Mouse (Mus musculus) heart, embryonic 15.5 days (tissue): ENCODE data around the gene Hnrnph3. TPM values are rescaled to one million over a fixed set of nuclear protein-coding genes. Genes with fewer than 3 reads are reported as not detected.

ENCODE experiments used
- ATAC-seq: fragments of 200-750 bp; cut with Nextera tagmentation; replicated peaks from 2 replicates; pipeline ENCODE4 v1.8.0; 2017; ENCODE audit warnings: low read depth, moderate TSS enrichment; ENCODE audit not compliant: insufficient number of reproducible peaks, insufficient read depth, low FRiP score
- H3K27ac ChIP-seq: fragments of 300-500 bp; sonication (generic); 2 replicates; pipeline ENCODE4 v1.5.1; 2015; ENCODE audit warnings: mild to moderate bottlenecking, inconsistent platforms
- H3K27me3 ChIP-seq: fragments of 300-500 bp; sonication (generic); 2 replicates; pipeline ENCODE4 v1.6.1; 2015; ENCODE audit warnings: inconsistent platforms
- H3K36me3 ChIP-seq: fragments of 300-500 bp; sonication (generic); 2 replicates; pipeline ENCODE4 v1.6.1; 2015; ENCODE audit warnings: mild to moderate bottlenecking, inconsistent platforms
- H3K4me1 ChIP-seq: fragments of 300-500 bp; sonication (generic); replicated peaks from 2 replicates; pipeline ENCODE4 v1.6.1; 2015; ENCODE audit warnings: inconsistent platforms
- H3K4me2 ChIP-seq: fragments of 300-500 bp; sonication (generic); 2 replicates; pipeline ENCODE4 v1.6.1; 2015; ENCODE audit warnings: inconsistent platforms, mild to moderate bottlenecking, moderate library complexity
- H3K4me3 ChIP-seq: fragments of 300-500 bp; sonication (generic); 2 replicates; pipeline ENCODE4 v1.5.1; 2015; ENCODE audit warnings: mild to moderate bottlenecking, inconsistent platforms
- H3K9ac ChIP-seq: fragments of 300-500 bp; sonication (generic); 2 replicates; pipeline ENCODE4 v1.6.1; 2015; ENCODE audit warnings: mild to moderate bottlenecking, inconsistent platforms
- H3K9me3 ChIP-seq: fragments of 300-500 bp; sonication (generic); replicated peaks from 2 replicates; pipeline ENCODE4 v1.6.1; 2016; ENCODE audit warnings: inconsistent platforms
- WGBS: fragments of 180-500 bp; shearing (Covaris S2); methylation state at CpG from one replicate; pipeline ENCODE4 v1.1.7; 2015; ENCODE audit warnings: mixed read lengths; 5-methylcytosine and 5-hydroxymethylcytosine counted together
- polyA plus RNA-seq: library from polyadenylated mRNA; unstranded; fragments of >200 nt; fragmentation: Nextera tagmentation; extraction: Ambion mirVana; gene quantifications from 2 replicates; pipeline ENCODE4 v1.2.1, GENCODE M21; 2015

Hnrnph3 gene
- polyA plus RNA-seq, result 58.1 and 64.8 TPM in 2 replicates

DNA sequence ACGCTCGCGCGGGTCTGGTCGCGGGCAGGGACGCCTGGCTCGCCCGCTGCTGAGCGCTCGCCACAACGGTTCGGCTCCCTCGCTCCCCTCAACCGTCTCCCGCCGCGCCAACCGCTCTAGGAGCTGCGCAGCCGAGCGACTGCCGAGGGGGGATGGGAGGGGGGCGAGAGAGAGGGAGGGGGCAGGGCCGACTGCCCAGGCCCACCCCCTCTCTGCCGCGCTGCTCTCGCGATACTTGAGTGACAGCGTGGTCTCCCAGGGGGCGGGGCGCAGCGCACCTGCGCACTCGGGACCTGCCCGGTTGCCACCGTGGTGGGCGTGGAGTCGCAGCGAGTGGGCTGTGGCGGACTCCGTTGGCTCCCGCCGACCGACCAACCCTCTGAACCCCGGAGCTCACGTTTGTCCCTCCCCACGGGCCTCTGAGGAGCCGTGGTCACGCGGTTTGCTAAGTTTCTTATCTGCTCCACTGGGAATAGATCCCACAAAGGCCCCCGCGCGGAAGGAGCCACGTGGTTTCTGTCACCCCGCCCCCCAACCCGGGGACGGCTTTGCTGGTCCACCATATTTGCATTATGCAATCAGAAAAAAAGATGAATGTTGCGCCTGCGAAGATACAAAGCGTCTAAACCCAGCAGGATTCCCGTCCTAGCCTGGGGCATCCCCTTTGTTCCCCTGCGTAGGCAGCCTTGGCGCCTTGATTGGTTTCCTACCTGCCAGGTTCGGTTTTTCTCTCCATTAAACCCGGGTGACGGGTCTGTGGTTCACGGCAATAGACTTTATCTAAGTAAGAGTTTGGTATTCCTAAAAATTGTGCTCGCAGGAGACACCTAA is at the start of gene Hnrnph3, which contains the start of gene Pbld2:
Gene Hnrnph3, minus strand, starts transcription at position 469 of the 831 bp plus-strand sequence.
Gene Pbld2, plus strand, starts transcription at position 567 of the 831 bp plus-strand sequence.
- H3K4me3 ChIP-seq, result peak within 1 kb of the TSS; percentile 89
- no peaks in the 10 kb centered on the region for H3K36me3 ChIP-seq
- H3K4me1 ChIP-seq, result peaks cover 23% of the 10 kb centered on the region
- H3K9me3 ChIP-seq, result no peaks in the 10 kb centered on the region
- peak within 1 kb of the TSS; percentile 78 for H3K4me2 ChIP-seq
- WGBS, result under 1% methylated on average over 68 of the region's 69 CpGs
- peak within 1 kb of the TSS; percentile 100 for H3K27ac ChIP-seq
- H3K27me3 ChIP-seq, result no peaks in the 10 kb centered on the region
- peak within 1 kb of the TSS; percentile 95 for H3K9ac ChIP-seq
- ATAC-seq, result peak; percentile 93

DNA sequence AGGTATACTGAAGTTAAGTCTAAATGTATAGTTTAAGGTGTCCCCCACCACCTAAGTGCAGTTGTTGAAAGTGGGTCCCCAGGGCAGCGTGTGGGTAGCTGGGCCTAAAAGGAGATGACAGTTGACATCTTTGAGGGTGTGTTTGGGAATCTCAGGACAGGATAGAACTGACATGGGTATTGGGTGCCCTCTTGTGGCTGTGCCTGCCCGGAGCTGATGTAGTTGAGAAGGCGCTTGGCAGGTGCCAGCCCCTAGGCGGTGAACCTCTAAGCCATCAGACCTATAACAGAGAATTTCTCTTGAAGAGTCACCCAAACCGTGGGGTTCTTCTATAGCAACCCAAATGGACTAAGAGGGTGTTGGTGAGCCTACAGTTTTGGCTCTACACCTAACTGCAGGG is 42.0 kb upstream of the Hnrnph3 start:
- no peaks in the 10 kb centered on the region for H3K4me1 ChIP-seq
- no peaks in the 10 kb centered on the region for H3K9me3 ChIP-seq
- H3K36me3 ChIP-seq, result no peaks in the 10 kb centered on the region
- no peak overlapping the region for H3K27ac ChIP-seq
- no peak; the same call in 1 of the 2 replicates for ATAC-seq
- WGBS, result 9% methylated on average over 5 of the region's 5 CpGs
- H3K27me3 ChIP-seq, result no peaks in the 10 kb centered on the region
- no peak overlapping the region for H3K4me2 ChIP-seq
- no peak overlapping the region for H3K9ac ChIP-seq
- H3K4me3 ChIP-seq, result no peak overlapping the region

DNA sequence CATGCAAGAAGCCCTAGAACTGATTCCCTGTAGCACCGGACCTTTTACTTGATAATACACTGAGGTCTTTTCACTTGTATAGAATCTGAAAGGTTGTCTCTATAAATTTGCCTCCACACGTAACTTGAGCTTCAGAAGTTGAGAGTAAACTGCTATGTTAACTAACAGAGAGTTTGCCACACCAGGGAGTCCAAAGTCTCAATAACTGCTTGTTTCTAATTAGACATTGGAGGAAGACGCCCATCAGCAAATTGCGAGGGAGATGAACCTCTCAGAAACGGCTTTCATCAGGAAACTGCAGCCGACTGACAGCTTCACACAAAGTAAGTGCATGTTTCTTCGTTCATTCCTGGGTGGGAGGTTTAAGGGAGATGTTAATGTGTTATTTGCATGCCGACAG is 41.5 kb upstream of the Hnrnph3 start:
- H3K4me3 ChIP-seq, result no peak overlapping the region
- ATAC-seq, result no peak
- H3K9me3 ChIP-seq, result no peaks in the 10 kb centered on the region
- H3K4me2 ChIP-seq, result no peak overlapping the region
- no peak overlapping the region for H3K9ac ChIP-seq
- 65% methylated on average over 8 of the region's 8 CpGs for WGBS
- H3K36me3 ChIP-seq, result no peaks in the 10 kb centered on the region
- H3K27ac ChIP-seq, result no peak overlapping the region
- H3K27me3 ChIP-seq, result no peaks in the 10 kb centered on the region
- peaks cover 3% of the 10 kb centered on the region for H3K4me1 ChIP-seq

DNA sequence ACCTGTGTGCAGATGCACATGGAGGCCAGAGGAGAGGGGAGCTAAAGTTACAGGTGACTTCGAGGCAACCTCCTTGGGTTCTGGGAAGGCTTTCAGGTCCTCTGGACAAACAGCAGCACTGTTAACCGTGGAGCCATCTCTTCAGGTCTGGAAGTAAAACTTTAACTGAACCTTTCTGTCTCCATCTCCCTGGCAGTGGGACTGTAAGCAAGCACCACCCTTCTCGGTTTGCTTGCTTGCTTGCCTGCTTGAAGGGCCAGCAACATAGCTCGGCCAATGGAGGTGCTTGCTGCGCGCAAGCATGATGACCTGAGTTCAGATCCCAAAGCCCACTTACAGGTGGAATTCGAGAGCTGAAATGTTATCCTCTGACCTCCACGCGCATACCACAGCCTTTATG is 40.5 kb upstream of the Hnrnph3 start:
- no peak for ATAC-seq
- Histone ChIP-seq H3K27ac (no peak overlapping the region), H3K9ac (no peak overlapping the region), H3K36me3 (no peaks in the 10 kb centered on the region), H3K4me1 (peaks cover 9% of the 10 kb centered on the region), H3K9me3 (no peaks in the 10 kb centered on the region), H3K4me3 (no peak overlapping the region), H3K4me2 (no peak overlapping the region), H3K27me3 (no peaks in the 10 kb centered on the region)
- 78% methylated on average over 9 of the region's 9 CpGs for WGBS

DNA sequence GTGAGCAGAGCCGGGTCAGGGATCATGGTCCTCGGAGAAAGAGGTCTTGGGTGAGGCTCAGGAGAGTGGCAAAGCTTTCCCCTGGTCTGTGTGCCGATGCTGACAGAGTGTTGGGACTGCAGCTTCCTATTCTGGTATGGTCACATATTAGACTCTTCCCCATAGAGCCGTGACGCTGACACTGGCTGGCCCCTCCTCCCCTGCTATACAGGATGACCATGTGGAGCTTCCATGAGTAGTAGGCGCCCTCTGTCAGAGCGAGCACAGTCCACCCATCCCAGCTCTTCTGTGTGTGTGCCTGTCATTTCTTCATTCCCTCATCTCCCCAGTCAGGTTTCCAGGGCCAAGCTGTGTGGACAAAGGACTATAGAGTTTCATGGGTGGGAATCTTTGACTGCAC is 39.3 kb upstream of the Hnrnph3 start:
- no peak for ATAC-seq
- no peak overlapping the region for H3K4me2 ChIP-seq
- H3K27me3 ChIP-seq, result no peaks in the 10 kb centered on the region
- peaks cover 9% of the 10 kb centered on the region for H3K4me1 ChIP-seq
- H3K36me3 ChIP-seq, result no peaks in the 10 kb centered on the region
- H3K9me3 ChIP-seq, result no peaks in the 10 kb centered on the region
- H3K27ac ChIP-seq, result no peak overlapping the region
- no peak overlapping the region for H3K4me3 ChIP-seq
- H3K9ac ChIP-seq, result no peak overlapping the region
- 72% methylated on average over 7 of the region's 7 CpGs for WGBS

DNA sequence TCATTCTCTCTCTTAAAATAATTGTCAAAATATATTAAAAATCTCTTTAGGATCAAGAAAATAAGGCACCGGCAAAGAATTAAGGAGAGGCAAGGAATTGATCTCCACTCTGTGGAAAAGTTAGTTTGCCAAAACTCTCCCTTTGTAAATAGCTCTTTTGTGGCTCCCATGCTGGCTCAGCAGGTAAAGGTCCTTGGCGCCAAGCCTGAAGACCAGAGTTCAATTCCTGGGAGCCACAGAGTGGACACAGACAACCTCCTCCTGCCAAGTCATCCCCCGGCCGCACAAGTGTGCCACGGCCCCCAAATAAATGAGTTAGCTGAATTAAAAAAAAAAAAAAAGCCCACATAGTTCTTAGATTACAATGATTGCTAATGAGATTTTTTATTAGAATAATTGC is 38.7 kb upstream of the Hnrnph3 start:
- Histone ChIP-seq H3K27me3 (no peaks in the 10 kb centered on the region), H3K4me2 (no peak overlapping the region), H3K36me3 (no peaks in the 10 kb centered on the region), H3K9ac (no peak overlapping the region), H3K4me1 (peaks cover 9% of the 10 kb centered on the region), H3K9me3 (no peaks in the 10 kb centered on the region), H3K27ac (no peak overlapping the region), H3K4me3 (no peak overlapping the region)
- ATAC-seq, result no peak
- 92% methylated on average over 5 of the region's 5 CpGs for WGBS

DNA sequence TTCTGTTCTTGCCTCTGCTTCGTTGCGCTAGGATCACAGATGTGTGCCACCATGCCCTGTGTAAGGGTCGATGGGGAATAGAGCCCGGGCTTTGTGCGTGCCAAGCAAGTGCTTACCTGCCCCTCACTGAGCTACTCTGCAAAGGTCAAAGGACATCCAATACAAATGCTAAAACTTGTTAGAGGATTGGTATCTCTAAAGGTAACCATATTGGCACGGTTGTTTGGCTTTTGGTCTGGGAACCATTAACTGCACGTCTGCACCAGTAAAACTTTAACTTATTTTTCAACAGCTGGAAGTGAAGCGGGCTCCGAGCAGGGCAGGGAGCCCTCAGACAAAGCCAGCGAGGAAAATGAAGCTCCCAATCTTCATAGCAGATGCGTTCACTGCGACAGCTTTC is 37.2 kb upstream of the Hnrnph3 start:
- Histone ChIP-seq H3K4me1 (peaks cover 12% of the 10 kb centered on the region), H3K4me3 (no peak overlapping the region), H3K9ac (no peak overlapping the region), H3K27me3 (no peaks in the 10 kb centered on the region), H3K27ac (no peak overlapping the region), H3K36me3 (no peaks in the 10 kb centered on the region), H3K9me3 (no peaks in the 10 kb centered on the region), H3K4me2 (no peak overlapping the region)
- ATAC-seq, result no peak
- 76% methylated on average over 12 of the region's 12 CpGs for WGBS

DNA sequence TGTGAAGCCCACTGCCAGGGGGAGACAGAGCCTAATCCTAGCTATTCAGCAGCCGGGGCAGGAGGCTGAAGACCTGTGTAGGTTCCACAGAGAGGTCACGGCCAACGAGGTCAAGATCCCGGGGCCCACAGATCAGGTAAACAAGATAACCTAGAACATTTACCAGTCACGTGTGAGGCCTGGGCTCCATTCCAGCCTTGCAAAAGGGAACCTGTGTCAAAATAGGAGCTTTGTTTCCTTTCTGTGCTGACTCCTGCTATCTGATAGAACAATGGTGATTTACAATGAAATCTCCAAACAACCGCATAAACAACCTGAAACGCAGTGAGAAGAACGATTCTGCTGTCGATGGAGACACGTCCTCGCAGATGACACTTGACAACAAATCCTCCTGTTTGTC is 36.4 kb upstream of the Hnrnph3 start:
- no peak overlapping the region for H3K9ac ChIP-seq
- H3K4me2 ChIP-seq, result no peak overlapping the region
- H3K9me3 ChIP-seq, result no peaks in the 10 kb centered on the region
- no peaks in the 10 kb centered on the region for H3K36me3 ChIP-seq
- H3K27me3 ChIP-seq, result no peaks in the 10 kb centered on the region
- peak overlapping the region; percentile 14; the same call in 1 of the 2 replicates for H3K27ac ChIP-seq
- H3K4me3 ChIP-seq, result no peak overlapping the region
- peaks cover 12% of the 10 kb centered on the region for H3K4me1 ChIP-seq
- no peak for ATAC-seq
- WGBS, result 41% methylated on average over 11 of the region's 11 CpGs

DNA sequence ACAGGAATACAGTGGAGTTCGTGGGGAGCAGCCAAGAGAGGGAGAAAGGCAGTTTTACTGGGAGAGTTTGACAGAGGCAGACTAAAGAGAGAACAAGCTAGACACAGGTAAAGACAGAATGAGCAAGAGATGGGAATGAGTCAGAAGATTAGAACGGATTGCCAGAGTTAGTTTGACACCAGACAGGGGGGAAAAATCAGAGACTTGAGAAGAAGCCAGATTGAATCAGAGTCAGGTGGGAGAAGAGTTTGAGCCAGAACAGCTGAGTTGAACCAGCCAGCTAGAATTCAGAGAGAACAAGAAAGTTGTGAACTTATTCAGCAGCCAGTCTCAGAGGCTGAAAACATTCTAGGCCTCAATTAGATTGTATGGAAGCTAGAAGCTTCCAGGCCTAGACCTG is 35.8 kb upstream of the Hnrnph3 start, which contains the start of gene Pbld1:
Gene Pbld1, plus strand, starts transcription at position 301 of the 400 bp plus-strand sequence.
- no peaks in the 10 kb centered on the region for H3K36me3 ChIP-seq
- 77% methylated on average over 2 of the region's 2 CpGs for WGBS
- H3K4me1 ChIP-seq, result peaks cover 12% of the 10 kb centered on the region
- no peak for ATAC-seq
- H3K9me3 ChIP-seq, result no peaks in the 10 kb centered on the region
- no peak within 1 kb of the TSS for H3K9ac ChIP-seq
- no peak within 1 kb of the TSS for H3K4me3 ChIP-seq
- H3K27ac ChIP-seq, result peak within 1 kb of the TSS; percentile 14; the same call in 1 of the 2 replicates
- H3K4me2 ChIP-seq, result no peak within 1 kb of the TSS
- H3K27me3 ChIP-seq, result no peaks in the 10 kb centered on the region

DNA sequence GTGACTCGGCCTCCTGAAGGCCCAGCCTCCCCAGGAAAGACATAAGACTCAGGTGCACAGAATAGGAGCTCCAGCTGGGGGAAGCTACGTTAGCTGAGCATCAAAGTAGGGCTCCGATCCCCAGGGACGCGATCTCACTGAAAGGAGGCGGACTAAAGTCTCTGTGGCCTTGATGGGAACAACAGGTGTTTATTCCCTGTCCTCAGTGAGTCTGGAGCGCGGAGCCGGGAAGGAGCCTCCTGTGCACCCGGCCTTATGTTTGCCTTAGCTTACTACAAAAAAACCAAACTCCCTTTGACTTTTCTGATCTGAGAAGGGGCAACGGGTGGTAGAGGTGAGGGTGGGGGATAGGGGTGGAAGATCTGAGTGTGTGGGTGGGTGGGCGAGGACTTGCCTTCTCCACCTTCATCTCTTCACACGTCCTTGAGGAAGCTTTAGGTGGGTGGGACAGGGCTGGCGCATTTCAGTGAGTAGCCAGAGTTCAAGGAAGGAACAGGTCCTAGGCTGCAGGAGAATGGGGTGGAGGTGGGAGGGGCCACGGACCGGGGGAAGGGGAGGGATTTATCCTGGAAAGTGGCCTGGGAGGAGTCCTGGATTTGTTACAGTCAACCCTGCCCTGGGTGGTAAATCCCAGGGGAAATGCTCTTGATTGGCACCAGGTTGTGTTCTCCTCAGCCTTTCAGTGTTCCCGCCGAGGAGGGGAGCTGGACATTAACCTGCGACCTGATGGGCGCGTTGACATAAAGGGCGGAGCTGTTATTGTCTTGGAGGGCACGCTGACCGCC is 33.1 kb upstream of the Hnrnph3 start:
- Histone ChIP-seq H3K4me2 (peak overlapping the region; percentile 32; the same call in 1 of the 2 replicates), H3K36me3 (no peaks in the 10 kb centered on the region), H3K9me3 (no peaks in the 10 kb centered on the region), H3K27ac (no peak overlapping the region), H3K27me3 (no peaks in the 10 kb centered on the region), H3K4me1 (peaks cover 12% of the 10 kb centered on the region), H3K9ac (no peak overlapping the region), H3K4me3 (no peak overlapping the region)
- ATAC-seq, result 0 out of 2 replicates have a peak, but pooled peaks have one; percentile 15
- WGBS, result 40% methylated on average over 24 of the region's 24 CpGs

DNA sequence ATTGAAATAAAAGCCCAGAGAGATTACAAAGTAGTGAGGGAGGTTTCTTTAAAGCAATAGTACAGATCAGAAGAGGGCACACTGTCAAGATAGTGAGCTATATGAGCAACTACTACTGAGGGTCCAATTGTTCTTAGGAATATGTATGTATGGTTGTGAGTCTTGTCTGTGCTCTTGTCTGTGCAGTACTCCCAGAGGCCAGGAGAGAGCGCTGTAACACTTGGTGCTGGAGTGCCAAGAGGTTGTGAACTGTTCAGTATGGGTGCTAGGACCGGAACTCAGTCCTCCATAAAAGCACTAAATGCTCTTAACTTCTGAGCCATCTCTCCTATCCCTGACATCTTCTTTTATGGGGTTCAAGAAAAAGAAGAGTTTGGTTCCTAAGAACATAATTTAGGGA is 30.6 kb upstream of the Hnrnph3 start:
- 71% methylated on average over 2 of the region's 2 CpGs for WGBS
- Histone ChIP-seq H3K9me3 (no peaks in the 10 kb centered on the region), H3K36me3 (no peaks in the 10 kb centered on the region), H3K9ac (no peak overlapping the region), H3K27ac (no peak overlapping the region), H3K4me3 (no peak overlapping the region), H3K27me3 (no peaks in the 10 kb centered on the region), H3K4me1 (peaks cover 3% of the 10 kb centered on the region; the same call in 1 of the 2 replicates), H3K4me2 (no peak overlapping the region)
- ATAC-seq, result no peak
